ENCODE assay signal across 26 mouse cellular contexts in the genomic region with DNA sequence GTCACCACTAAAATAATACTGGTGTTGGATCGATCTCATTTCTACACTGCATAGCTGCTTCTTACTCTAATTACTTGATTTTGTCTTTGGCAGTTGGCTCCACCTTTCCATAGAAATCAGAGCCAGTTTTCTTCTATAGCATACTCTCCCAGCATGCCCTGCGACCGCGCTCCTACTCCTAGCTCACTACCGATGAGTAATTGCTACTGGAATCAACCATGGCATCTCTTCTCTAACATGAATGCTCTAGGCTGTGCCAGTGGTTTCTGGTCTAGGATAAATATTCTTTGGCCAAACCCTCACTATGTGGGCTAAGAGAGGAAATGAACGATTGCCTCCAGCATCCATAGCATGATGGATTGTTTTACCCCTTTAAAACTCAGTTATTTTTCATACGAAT. TPM values are rescaled to one million over a fixed set of nuclear protein-coding genes. Genes with fewer than 3 reads are reported as not detected.
DNase-seq lines count a peak whose midpoint lies in the region; ATAC-seq lines count a peak whose summit lies in the region.
"Had no signal": no experiment of that assay in that cellular context is flagged by ENCODE, and none has a peak within 500 bp of the region (broad histone marks: within the 10 kb centered on the region; RNA-seq: fewer than 3 reads in every experiment).

No protein-coding gene starts in this region.

- no peaks in the 10 kb centered on the region for H3K9me3 ChIP-seq in embryonic facial prominence, embryonic 14.5 days (ENCODE audit: control insufficient read depth, low read length)
- no peaks in the 10 kb centered on the region for H3K9me3 ChIP-seq in embryonic facial prominence, embryonic 10.5 days
- H3K9me3 ChIP-seq in hindbrain, embryonic 16.5 days (ENCODE audit: control insufficient read depth, low read length), result no peaks in the 10 kb centered on the region
- H3K9me3 ChIP-seq in hindbrain, embryonic 12.5 days (replicated peaks), result no peaks in the 10 kb centered on the region
- H3K9me3 ChIP-seq: embryonic facial prominence, embryonic 13.5 days; forebrain, embryonic 15.5 days; heart, embryonic 12.5 days; intestine, embryonic 15.5 days had no signal

- no peaks in the 10 kb centered on the region for H3K4me1 ChIP-seq in embryonic facial prominence, embryonic 14.5 days (ENCODE audit: control insufficient read depth, insufficient read depth, low read length)
- peaks cover 9% of the 10 kb centered on the region for H3K4me1 ChIP-seq in embryonic facial prominence, embryonic 10.5 days
- H3K4me1 ChIP-seq in hindbrain, embryonic 16.5 days (ENCODE audit: control insufficient read depth, insufficient read depth, low read depth, low read length), result no peaks in the 10 kb centered on the region
- H3K4me1 ChIP-seq in hindbrain, embryonic 12.5 days, result no peaks in the 10 kb centered on the region
- H3K4me1 ChIP-seq: embryonic facial prominence, embryonic 13.5 days; forebrain, embryonic 15.5 days; heart, embryonic 12.5 days; intestine, embryonic 15.5 days had no signal

- DNase-seq in embryonic facial prominence, embryonic 14.5 days (ENCODE audit: low spot score), result peak; percentile 18
- no peak for DNase-seq in embryonic facial prominence, embryonic 10.5 days (ENCODE audit: low spot score)
- peak; percentile 45 for DNase-seq in NIH3T3 (ENCODE audit: low read depth)
- DNase-seq in fibroblast of lung, adult 2 months (ENCODE audit: low read depth), result peak; percentile 27
- no peak for DNase-seq in ovary, postnatal 14 days (ENCODE audit: low spot score)
- DNase-seq in gastrocnemius, postnatal 25 days, result no peak
- DNase-seq: adrenal gland, adult 8-10 months; adrenal gland, postnatal 36 days; cerebellum, adult 11-12 months; cerebellum, postnatal 25 days; kidney, adult 2 months had no signal

- no peak overlapping the region for H3K9ac ChIP-seq in embryonic facial prominence, embryonic 14.5 days (ENCODE audit: low read depth, low read length)
- no peak overlapping the region for H3K9ac ChIP-seq in hindbrain, embryonic 16.5 days (ENCODE audit: low read depth, low read length)
- H3K9ac ChIP-seq in hindbrain, embryonic 12.5 days, result no peak overlapping the region
- H3K9ac ChIP-seq: embryonic facial prominence, embryonic 13.5 days; forebrain, embryonic 15.5 days; heart, embryonic 12.5 days; intestine, embryonic 15.5 days had no signal

- ATAC-seq in embryonic facial prominence, embryonic 14.5 days (ENCODE audit: low read depth), result no peak
- ATAC-seq in hindbrain, embryonic 16.5 days, result peak; percentile 75
- ATAC-seq in hindbrain, embryonic 12.5 days (ENCODE audit: low FRiP score), result no peak
- ATAC-seq: forebrain, embryonic 15.5 days; intestine, embryonic 15.5 days had no signal

- H3K36me3 ChIP-seq in embryonic facial prominence, embryonic 14.5 days (ENCODE audit: control insufficient read depth, insufficient read depth, low read length), result no peaks in the 10 kb centered on the region
- H3K36me3 ChIP-seq in embryonic facial prominence, embryonic 10.5 days (replicated peaks), result no peaks in the 10 kb centered on the region
- no peaks in the 10 kb centered on the region for H3K36me3 ChIP-seq in hindbrain, embryonic 16.5 days (ENCODE audit: control insufficient read depth, insufficient read depth, low read length)
- H3K36me3 ChIP-seq in hindbrain, embryonic 12.5 days, result no peaks in the 10 kb centered on the region
- H3K36me3 ChIP-seq: embryonic facial prominence, embryonic 13.5 days; forebrain, embryonic 15.5 days; heart, embryonic 12.5 days; intestine, embryonic 15.5 days had no signal

- no peak overlapping the region for H3K27ac ChIP-seq in embryonic facial prominence, embryonic 14.5 days (replicated peaks; ENCODE audit: low read depth, low read length)
- no peak overlapping the region for H3K27ac ChIP-seq in embryonic facial prominence, embryonic 10.5 days (replicated peaks)
- no peak overlapping the region for H3K27ac ChIP-seq in hindbrain, embryonic 16.5 days (ENCODE audit: low read depth, low read length)
- H3K27ac ChIP-seq in hindbrain, embryonic 12.5 days, result no peak overlapping the region
- H3K27ac ChIP-seq: embryonic facial prominence, embryonic 13.5 days; forebrain, embryonic 15.5 days; intestine, embryonic 15.5 days had no signal

- no peaks in the 10 kb centered on the region for H3K27me3 ChIP-seq in embryonic facial prominence, embryonic 14.5 days (replicated peaks; ENCODE audit: control insufficient read depth, insufficient read depth, low read length)
- H3K27me3 ChIP-seq in embryonic facial prominence, embryonic 10.5 days (replicated peaks; ENCODE audit: low read depth, poor library complexity, severe bottlenecking), result no peaks in the 10 kb centered on the region
- H3K27me3 ChIP-seq in hindbrain, embryonic 16.5 days (replicated peaks; ENCODE audit: control insufficient read depth, insufficient read depth, low read length), result no peaks in the 10 kb centered on the region
- H3K27me3 ChIP-seq in hindbrain, embryonic 12.5 days, result no peaks in the 10 kb centered on the region
- H3K27me3 ChIP-seq: embryonic facial prominence, embryonic 13.5 days; forebrain, embryonic 15.5 days; intestine, embryonic 15.5 days had no signal

- no peak overlapping the region for H3K4me3 ChIP-seq in embryonic facial prominence, embryonic 14.5 days (ENCODE audit: low read depth, low read length)
- no peak overlapping the region for H3K4me3 ChIP-seq in embryonic facial prominence, embryonic 10.5 days
- H3K4me3 ChIP-seq in hindbrain, embryonic 16.5 days (ENCODE audit: low read length), result no peak overlapping the region
- H3K4me3 ChIP-seq in hindbrain, embryonic 12.5 days, result no peak overlapping the region
- H3K4me3 ChIP-seq: embryonic facial prominence, embryonic 13.5 days; erythroblast, embryonic 14.5 days; forebrain, embryonic 15.5 days; heart, embryonic 12.5 days; intestine, embryonic 15.5 days had no signal

- no peak overlapping the region for H3K4me2 ChIP-seq in embryonic facial prominence, embryonic 14.5 days (ENCODE audit: low read depth, low read length)
- no peak overlapping the region for H3K4me2 ChIP-seq in hindbrain, embryonic 16.5 days (ENCODE audit: low read length)
- H3K4me2 ChIP-seq in hindbrain, embryonic 12.5 days (replicated peaks), result no peak overlapping the region
- H3K4me2 ChIP-seq: embryonic facial prominence, embryonic 13.5 days; forebrain, embryonic 15.5 days; intestine, embryonic 15.5 days had no signal

- WGBS in embryonic facial prominence, embryonic 14.5 days, result 83% methylated on average over 7 of the region's 7 CpGs
- WGBS in embryonic facial prominence, embryonic 10.5 days, result 93% methylated on average over 7 of the region's 7 CpGs
- 84% methylated on average over 7 of the region's 7 CpGs for WGBS in hindbrain, embryonic 16.5 days
- 90% methylated on average over 7 of the region's 7 CpGs for WGBS in hindbrain, embryonic 12.5 days

RNA-seq across cellular contexts. Expression of gene Rgsl1, which starts 2.5 kb away (rescaled TPM):
- polyA plus RNA-seq in embryonic facial prominence, embryonic 14.5 days (2014; fragmentation: Nextera tagmentation; extraction: Ambion mirVana), result 0.14 and 0.26 TPM in 2 replicates
- polyA plus RNA-seq in embryonic facial prominence, embryonic 10.5 days (2016; fragmentation: Nextera tagmentation; extraction: Ambion mirVana), result 0.07 TPM in 1 of 2 replicates, not detected in the other
- polyA plus RNA-seq in hindbrain, embryonic 16.5 days (2015; fragmentation: Nextera tagmentation; extraction: Ambion mirVana), result 0.17 and 0.19 TPM in 2 replicates
- 0.12 and 0.27 TPM in 2 replicates for polyA plus RNA-seq in hindbrain, embryonic 12.5 days (2016; fragmentation: Nextera tagmentation; extraction: Ambion mirVana)
- total RNA-seq in gastrocnemius, postnatal 25 days (2021), result not detected
- total RNA-seq: heart, adult 8-10 months had no signal
- polyA plus RNA-seq: C2C12; erythroblast, embryonic 14.5 days; forebrain, embryonic 11.5 days; heart, embryonic 12.5 days; heart, embryonic 16.5 days; intestine, embryonic 15.5 days; kidney, adult 2 months had no signal

RNA-seq across cellular contexts. Expression of gene Teddm1b, which starts 27.7 kb away (rescaled TPM):
- polyA plus RNA-seq in embryonic facial prominence, embryonic 14.5 days (2014; fragmentation: Nextera tagmentation; extraction: Ambion mirVana), result 0.18 and 0.19 TPM in 2 replicates
- polyA plus RNA-seq in embryonic facial prominence, embryonic 10.5 days (2016; fragmentation: Nextera tagmentation; extraction: Ambion mirVana), result 0.74 and 0.96 TPM in 2 replicates
- 0.26 and 0.41 TPM in 2 replicates for polyA plus RNA-seq in hindbrain, embryonic 16.5 days (2015; fragmentation: Nextera tagmentation; extraction: Ambion mirVana)
- 0.42 and 0.46 TPM in 2 replicates for polyA plus RNA-seq in hindbrain, embryonic 12.5 days (2016; fragmentation: Nextera tagmentation; extraction: Ambion mirVana)
- not detected for total RNA-seq in gastrocnemius, postnatal 25 days (2021)
- total RNA-seq: adrenal gland, postnatal 36 days; gastrocnemius, adult 8-10 months; gastrocnemius, postnatal 4 days; heart, adult 8-10 months; heart, postnatal 25 days had no signal
- polyA plus RNA-seq: cortical plate, adult 2 months; erythroblast, embryonic 14.5 days; kidney, adult 2 months had no signal

RNA-seq across cellular contexts. Expression of gene Teddm1a, which starts 45.1 kb away (rescaled TPM):
- not detected in 2 replicates for polyA plus RNA-seq in embryonic facial prominence, embryonic 14.5 days (2014; fragmentation: Nextera tagmentation; extraction: Ambion mirVana)
- polyA plus RNA-seq in embryonic facial prominence, embryonic 10.5 days (2016; fragmentation: Nextera tagmentation; extraction: Ambion mirVana), result not detected in 2 replicates
- polyA plus RNA-seq in hindbrain, embryonic 16.5 days (2015; fragmentation: Nextera tagmentation; extraction: Ambion mirVana), result not detected in 2 replicates
- polyA plus RNA-seq in hindbrain, embryonic 12.5 days (2016; fragmentation: Nextera tagmentation; extraction: Ambion mirVana), result not detected in 2 replicates
- total RNA-seq in gastrocnemius, postnatal 25 days (2021), result not detected
- total RNA-seq: adrenal gland, adult 8-10 months; adrenal gland, postnatal 36 days; gastrocnemius, adult 8-10 months; gastrocnemius, postnatal 4 days; heart, adult 8-10 months; heart, postnatal 25 days had no signal
- polyA plus RNA-seq: C2C12; cortical plate, adult 2 months; embryonic facial prominence, embryonic 13.5 days; erythroblast, embryonic 14.5 days; forebrain, embryonic 11.5 days; forebrain, embryonic 15.5 days; heart, embryonic 12.5 days; heart, embryonic 16.5 days; intestine, embryonic 15.5 days; kidney, adult 2 months had no signal

RNA-seq across cellular contexts. Expression of gene Glul, which starts 53.3 kb away (rescaled TPM):
- 97.5 and 104 TPM in 2 replicates for polyA plus RNA-seq in embryonic facial prominence, embryonic 14.5 days (2014; fragmentation: Nextera tagmentation; extraction: Ambion mirVana)
- 120 and 129 TPM in 2 replicates for polyA plus RNA-seq in embryonic facial prominence, embryonic 10.5 days (2016; fragmentation: Nextera tagmentation; extraction: Ambion mirVana)
- polyA plus RNA-seq in hindbrain, embryonic 16.5 days (2015; fragmentation: Nextera tagmentation; extraction: Ambion mirVana), result 217 and 248 TPM in 2 replicates
- 126 TPM in 2 replicates for polyA plus RNA-seq in hindbrain, embryonic 12.5 days (2016; fragmentation: Nextera tagmentation; extraction: Ambion mirVana)
- 100 to 1,000 TPM; 232 to 471 TPM for total RNA-seq in gastrocnemius, postnatal 25 days (2021)

RNA-seq across cellular contexts. Expression of gene Teddm2, which starts 53.6 kb away (rescaled TPM):
- 0.77 and 0.97 TPM in 2 replicates for polyA plus RNA-seq in embryonic facial prominence, embryonic 14.5 days (2014; fragmentation: Nextera tagmentation; extraction: Ambion mirVana)
- 0.45 and 0.50 TPM in 2 replicates for polyA plus RNA-seq in embryonic facial prominence, embryonic 10.5 days (2016; fragmentation: Nextera tagmentation; extraction: Ambion mirVana)
- polyA plus RNA-seq in hindbrain, embryonic 16.5 days (2015; fragmentation: Nextera tagmentation; extraction: Ambion mirVana), result 1.4 and 1.5 TPM in 2 replicates
- polyA plus RNA-seq in hindbrain, embryonic 12.5 days (2016; fragmentation: Nextera tagmentation; extraction: Ambion mirVana), result 0.66 and 0.77 TPM in 2 replicates
- total RNA-seq in gastrocnemius, postnatal 25 days (2021), result 1 to 10 TPM; 1.6 to 2.3 TPM

Comparison
In these comparisons a context has a peak if more than half of its experiments do, and no peak if none do; other contexts are left out.
1. DNase-seq: peak in embryonic facial prominence, embryonic 14.5 days (single experiment), NIH3T3 (single experiment) and fibroblast of lung, adult 2 months (single experiment); none in embryonic facial prominence, embryonic 10.5 days (single experiment), ovary, postnatal 14 days (single experiment) and gastrocnemius, postnatal 25 days (single experiment).